In the genomic region with DNA sequence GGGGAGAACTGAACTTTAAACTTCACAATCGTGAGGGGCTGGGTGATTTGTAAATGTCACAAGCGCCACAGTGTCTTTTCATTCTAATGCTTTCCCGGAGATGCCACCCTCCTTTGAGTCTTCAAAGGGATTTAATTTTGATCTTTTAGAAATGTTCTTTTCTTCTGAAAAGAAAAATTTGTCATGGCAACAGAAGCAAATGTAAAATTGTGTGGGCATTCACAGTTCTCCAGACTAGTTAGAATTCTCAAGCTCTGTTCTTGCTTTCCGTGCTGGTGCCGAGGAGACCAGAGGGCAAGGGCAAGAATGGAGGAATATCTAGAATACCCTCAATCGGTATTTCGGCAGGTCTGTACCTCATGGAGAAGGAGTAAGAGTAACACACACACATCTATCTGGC, we compare ENCODE assay signal across 15 mouse cellular contexts.
"Had no signal": no experiment of that assay in that cellular context is flagged by ENCODE, and none has a peak within 500 bp of the region (broad histone marks: within the 10 kb centered on the region; RNA-seq: fewer than 3 reads in every experiment).

No protein-coding gene starts in this region.

- DNase-seq: liver, postnatal 0 days; lung, adult 2 months; lung, postnatal 14 days; lung, postnatal 36 days; thymus, adult 2 months; thymus, postnatal 25 days; thymus, postnatal 4 days had no signal

- H3K27ac ChIP-seq: lung, embryonic 15.5 days; macrophage; midbrain, embryonic 13.5 days; midbrain, embryonic 15.5 days; neural tube, embryonic 12.5 days; stomach, embryonic 15.5 days; stomach, postnatal 0 days had no signal

- H3K4me3 ChIP-seq: lung, embryonic 15.5 days; megakaryocyte, embryonic 14.5 days; midbrain, embryonic 13.5 days; midbrain, embryonic 15.5 days; neural tube, embryonic 12.5 days; stomach, embryonic 15.5 days had no signal
